Mouse (Mus musculus): Measurements from ENCODE around the gene Pkp4. TPM values are rescaled to one million over a fixed set of nuclear protein-coding genes. Genes with fewer than 3 reads are reported as not detected.

Pkp4 gene
- polyA plus RNA-seq, 1 experiment from 2014 or later = 18.7 TPM

DNA sequence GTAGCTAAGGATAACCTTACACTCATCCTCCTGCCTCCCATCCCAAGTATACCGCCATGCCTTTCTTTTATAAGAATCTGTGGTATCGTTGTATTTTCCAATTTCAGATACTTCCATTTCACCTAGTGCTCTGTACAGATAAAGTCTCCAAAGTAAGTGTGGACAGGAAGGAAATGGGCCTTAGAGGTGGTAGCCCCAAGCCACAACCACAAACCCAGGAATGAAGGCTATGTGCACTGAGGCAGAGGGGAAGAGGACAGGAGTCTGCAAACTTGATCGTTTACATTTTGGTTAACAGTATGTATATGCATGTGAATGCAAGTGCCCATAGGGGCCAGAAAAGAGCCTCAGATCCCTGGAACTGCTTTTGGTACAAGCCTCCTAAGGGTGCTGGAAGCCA, 139.2 kb downstream of the Pkp4 start:
- no peak overlapping the region for H3K4me3 ChIP-seq
- H3K4me1 ChIP-seq = peaks cover 11% of the 10 kb centered on the region
- H3K36me3 ChIP-seq = 0 out of 2 replicates have a peak, but pooled peaks cover 6% of the 10 kb centered on the region
- 91% methylated on average over 3 of the region's 3 CpGs for WGBS
- no peak overlapping the region for H3K27ac ChIP-seq (replicated peaks)
- no peaks in the 10 kb centered on the region for H3K27me3 ChIP-seq (ENCODE audit: low read depth, poor library complexity, severe bottlenecking)
- DNase-seq (ENCODE audit: low spot score) = no peak
- H3K9me3 ChIP-seq (replicated peaks) = no peaks in the 10 kb centered on the region

DNA sequence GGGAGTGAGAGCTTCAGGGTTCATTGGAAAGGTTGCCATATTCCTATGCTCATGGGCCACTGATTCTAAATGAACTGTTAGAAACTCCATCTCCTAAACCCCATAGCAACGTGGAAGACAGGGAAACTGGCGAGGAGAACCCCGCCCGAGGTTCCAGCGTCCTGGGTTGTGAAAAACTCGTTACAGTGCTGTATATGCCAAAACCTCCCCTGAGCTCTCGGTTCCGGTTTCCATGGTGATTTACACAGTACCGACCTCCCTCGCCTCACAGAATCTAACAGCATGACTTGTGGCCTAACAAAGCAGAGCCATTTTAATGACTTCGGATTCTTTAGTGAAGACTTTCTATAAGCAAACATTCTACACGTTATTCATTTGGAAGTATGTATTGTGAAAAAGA, 141.0 kb downstream of the Pkp4 start:
- Histone ChIP-seq H3K36me3 (peaks cover 18% of the 10 kb centered on the region), H3K4me3 (no peak overlapping the region), H3K27me3 (ENCODE audit: low read depth, poor library complexity, severe bottlenecking) (no peaks in the 10 kb centered on the region), H3K27ac (replicated peaks) (no peak overlapping the region), H3K9me3 (replicated peaks) (no peaks in the 10 kb centered on the region), H3K4me1 (peaks cover 11% of the 10 kb centered on the region)
- no peak for DNase-seq (ENCODE audit: low spot score)
- WGBS = 61% methylated on average over 12 of the region's 12 CpGs

DNA sequence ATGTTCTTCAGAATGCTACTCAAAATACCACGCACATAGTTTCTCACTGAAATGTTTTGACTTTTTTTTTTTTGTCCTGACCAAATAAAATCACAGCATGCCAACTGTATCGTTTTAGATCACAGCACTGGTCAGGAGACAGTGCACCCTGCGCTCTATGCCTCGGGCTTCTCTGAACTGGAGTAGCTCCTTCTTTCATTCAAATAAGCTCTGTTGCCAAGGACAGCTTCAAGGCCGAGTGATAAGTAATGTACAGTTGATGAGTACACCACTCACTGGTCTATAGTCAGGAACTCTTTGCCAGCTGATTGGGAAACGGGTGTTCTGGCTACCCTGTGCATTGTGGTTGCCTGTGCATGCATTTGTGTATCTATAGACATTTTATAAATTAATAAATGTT, 141.8 kb downstream of the Pkp4 start:
- peaks cover 26% of the 10 kb centered on the region for H3K36me3 ChIP-seq
- H3K9me3 ChIP-seq (replicated peaks) = no peaks in the 10 kb centered on the region
- 92% methylated on average over 6 of the region's 6 CpGs for WGBS
- DNase-seq (ENCODE audit: low spot score) = no peak
- H3K27me3 ChIP-seq (ENCODE audit: low read depth, poor library complexity, severe bottlenecking) = no peaks in the 10 kb centered on the region
- no peak overlapping the region for H3K27ac ChIP-seq (replicated peaks)
- H3K4me1 ChIP-seq = peaks cover 11% of the 10 kb centered on the region
- H3K4me3 ChIP-seq = no peak overlapping the region

DNA sequence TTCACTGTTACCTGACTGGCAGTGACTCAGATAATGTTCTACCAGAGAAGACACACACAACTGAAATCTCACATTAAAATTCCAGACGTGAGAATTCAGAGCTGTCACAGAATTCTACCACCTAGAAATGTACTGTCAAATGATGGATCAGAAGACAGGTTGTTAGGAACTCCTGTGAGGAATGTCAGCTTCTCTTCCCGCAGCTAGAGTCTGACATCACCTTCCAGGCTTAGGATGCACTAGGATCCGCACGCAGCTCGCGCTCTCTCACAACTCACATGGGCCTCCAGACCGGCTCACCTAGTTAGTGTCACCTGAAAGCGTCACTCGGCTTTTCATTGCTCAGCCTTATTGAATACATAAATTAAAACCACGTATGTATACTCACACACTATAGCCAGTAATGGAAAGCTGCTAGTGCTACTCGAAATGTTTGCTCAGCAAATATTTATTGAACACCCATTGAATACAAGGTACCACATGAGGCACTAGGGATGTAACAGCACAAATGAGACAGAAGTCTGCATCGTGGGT, 142.9 kb downstream of the Pkp4 start:
- Histone ChIP-seq H3K4me3 (no peak overlapping the region), H3K27me3 (ENCODE audit: low read depth, poor library complexity, severe bottlenecking) (no peaks in the 10 kb centered on the region), H3K9me3 (replicated peaks) (no peaks in the 10 kb centered on the region), H3K4me1 (peaks cover 11% of the 10 kb centered on the region), H3K27ac (replicated peaks) (no peak overlapping the region), H3K36me3 (peaks cover 37% of the 10 kb centered on the region)
- no peak for DNase-seq (ENCODE audit: low spot score)
- WGBS = 88% methylated on average over 12 of the region's 12 CpGs

DNA sequence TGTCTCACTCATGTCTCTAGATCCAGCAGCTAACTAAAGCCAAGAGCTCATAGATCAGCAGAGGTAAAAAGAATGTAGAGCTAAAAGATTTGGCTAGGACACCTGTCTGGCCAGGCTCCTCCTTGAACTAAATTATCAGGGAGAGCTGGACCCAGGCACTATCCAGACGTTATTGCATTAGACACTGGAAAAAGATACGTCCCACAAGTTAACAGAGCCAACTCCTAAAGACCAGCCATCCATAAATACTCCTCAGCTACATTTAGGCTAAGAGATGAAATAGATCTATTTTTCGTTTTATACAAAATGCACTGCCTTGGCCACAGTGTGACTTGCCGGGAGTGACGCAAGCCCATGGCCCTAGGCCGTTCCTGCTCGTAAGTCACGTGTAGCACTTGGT, 146.7 kb downstream of the Pkp4 start:
- no peak overlapping the region for H3K27ac ChIP-seq (replicated peaks)
- WGBS = 96% methylated on average over 8 of the region's 8 CpGs
- no peaks in the 10 kb centered on the region for H3K27me3 ChIP-seq (ENCODE audit: low read depth, poor library complexity, severe bottlenecking)
- peaks cover 68% of the 10 kb centered on the region for H3K36me3 ChIP-seq
- no peak overlapping the region for H3K4me3 ChIP-seq
- 0 out of 2 replicates have a peak, but pooled peaks cover 3% of the 10 kb centered on the region for H3K4me1 ChIP-seq
- DNase-seq (ENCODE audit: low spot score) = no peak
- H3K9me3 ChIP-seq (replicated peaks) = no peaks in the 10 kb centered on the region

DNA sequence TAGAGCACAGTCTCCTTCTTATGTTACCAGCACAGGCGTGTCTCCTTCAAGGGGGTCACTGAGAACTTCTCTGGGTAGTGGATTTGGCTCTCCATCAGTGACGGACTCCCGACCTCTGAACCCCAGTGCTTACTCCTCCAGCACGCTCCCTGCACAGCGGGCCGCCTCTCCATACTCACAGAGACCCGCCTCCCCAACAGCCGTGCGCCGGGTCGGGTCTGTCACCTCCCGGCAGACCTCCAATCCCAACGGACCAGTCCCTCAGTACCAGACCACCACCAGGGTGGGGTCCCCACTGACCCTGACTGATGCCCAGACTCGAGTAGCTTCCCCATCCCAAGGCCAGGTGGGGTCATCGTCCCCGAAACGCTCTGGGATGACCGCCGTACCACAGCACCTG, 147.4 kb downstream of the Pkp4 start:
- no peak overlapping the region for H3K4me3 ChIP-seq
- H3K36me3 ChIP-seq = peaks cover 75% of the 10 kb centered on the region
- WGBS = 91% methylated on average over 19 of the region's 19 CpGs
- H3K27ac ChIP-seq (replicated peaks) = no peak overlapping the region
- 0 out of 2 replicates have a peak, but pooled peaks cover under 1% of the 10 kb centered on the region for H3K4me1 ChIP-seq
- DNase-seq (ENCODE audit: low spot score) = no peak
- no peaks in the 10 kb centered on the region for H3K27me3 ChIP-seq (ENCODE audit: low read depth, poor library complexity, severe bottlenecking)
- no peaks in the 10 kb centered on the region for H3K9me3 ChIP-seq (replicated peaks)

DNA sequence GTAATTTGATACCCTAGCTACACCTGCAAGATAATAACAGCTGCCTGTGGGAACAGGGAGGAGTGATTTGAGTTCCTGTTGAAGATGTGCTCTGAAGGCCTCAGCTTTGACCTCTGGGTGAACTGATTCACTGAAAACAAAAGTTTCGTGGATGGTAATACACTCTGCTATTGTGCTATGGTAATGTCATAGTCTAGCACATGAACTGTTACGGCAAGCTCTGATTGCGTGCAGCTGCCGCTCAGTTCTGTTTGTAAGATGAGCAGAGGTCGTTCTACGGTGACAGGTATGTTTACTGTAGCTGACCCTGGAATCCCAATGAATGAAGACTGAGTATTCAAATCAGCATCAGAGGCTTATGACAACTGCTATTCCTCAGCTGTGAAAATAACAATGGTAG, 152.6 kb downstream of the Pkp4 start:
- 85% methylated on average over 6 of the region's 6 CpGs for whole genome bisulfite sequencing
- no peak overlapping the region for H3K4me3 ChIP-seq
- no peak for DNase-seq (ENCODE audit: low spot score)
- H3K36me3 ChIP-seq = peaks cover 87% of the 10 kb centered on the region
- H3K9me3 ChIP-seq (replicated peaks) = peaks cover 8% of the 10 kb centered on the region
- peaks cover 5% of the 10 kb centered on the region; the same call in 1 of the 2 replicates for H3K4me1 ChIP-seq
- no peak overlapping the region for H3K27ac ChIP-seq (replicated peaks)
- H3K27me3 ChIP-seq (ENCODE audit: low read depth, poor library complexity, severe bottlenecking) = no peaks in the 10 kb centered on the region

DNA sequence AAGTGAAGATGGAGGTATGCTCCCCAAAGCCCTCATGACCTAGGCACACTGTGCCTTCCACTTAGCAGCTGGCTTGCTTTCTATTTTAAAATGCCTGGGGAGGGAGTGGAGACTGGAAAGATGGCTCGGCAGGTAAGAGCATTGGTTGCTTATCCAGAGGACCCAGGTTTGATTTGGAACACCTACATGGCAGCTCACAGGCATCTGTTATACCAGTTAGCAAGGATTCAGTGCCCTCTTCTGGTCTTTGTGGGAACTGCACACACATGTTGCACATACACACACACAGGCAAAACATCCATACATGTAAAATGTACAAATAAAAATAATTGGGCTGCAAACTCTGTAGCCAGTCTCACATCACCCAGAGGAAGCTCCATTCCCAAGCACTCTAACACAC, 158.0 kb downstream of the Pkp4 start:
- no peak overlapping the region for H3K27ac ChIP-seq (replicated peaks)
- H3K4me3 ChIP-seq = no peak overlapping the region
- 87% methylated on average over 1 of the region's 1 CpGs for WGBS
- H3K9me3 ChIP-seq (replicated peaks) = peaks cover 35% of the 10 kb centered on the region
- DNase-seq (ENCODE audit: low spot score) = no peak
- no peaks in the 10 kb centered on the region for H3K27me3 ChIP-seq (ENCODE audit: low read depth, poor library complexity, severe bottlenecking)
- no peaks in the 10 kb centered on the region for H3K4me1 ChIP-seq
- peaks cover 90% of the 10 kb centered on the region for H3K36me3 ChIP-seq

DNA sequence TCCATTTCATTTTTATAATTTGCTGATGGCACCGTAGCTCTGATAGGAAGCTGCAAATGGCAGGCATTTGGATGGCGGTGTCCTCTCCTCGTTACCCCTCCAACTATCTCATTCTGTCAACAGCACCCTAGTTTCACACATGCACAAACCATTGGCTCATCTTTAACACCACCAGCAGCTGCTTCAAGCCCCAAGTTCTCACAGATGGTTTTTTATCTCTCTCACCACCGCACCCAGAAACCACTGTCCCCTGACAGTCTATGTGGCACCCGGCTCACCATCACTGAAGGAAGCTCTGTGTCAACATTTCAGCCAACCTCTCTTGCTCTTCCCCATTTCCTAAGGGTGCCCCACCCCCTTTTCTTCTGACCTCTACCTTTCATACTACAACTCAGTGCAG, 167.3 kb downstream of the Pkp4 start:
- H3K36me3 ChIP-seq = peaks cover 58% of the 10 kb centered on the region
- WGBS = 93% methylated on average over 5 of the region's 5 CpGs
- H3K4me1 ChIP-seq = no peaks in the 10 kb centered on the region

DNA sequence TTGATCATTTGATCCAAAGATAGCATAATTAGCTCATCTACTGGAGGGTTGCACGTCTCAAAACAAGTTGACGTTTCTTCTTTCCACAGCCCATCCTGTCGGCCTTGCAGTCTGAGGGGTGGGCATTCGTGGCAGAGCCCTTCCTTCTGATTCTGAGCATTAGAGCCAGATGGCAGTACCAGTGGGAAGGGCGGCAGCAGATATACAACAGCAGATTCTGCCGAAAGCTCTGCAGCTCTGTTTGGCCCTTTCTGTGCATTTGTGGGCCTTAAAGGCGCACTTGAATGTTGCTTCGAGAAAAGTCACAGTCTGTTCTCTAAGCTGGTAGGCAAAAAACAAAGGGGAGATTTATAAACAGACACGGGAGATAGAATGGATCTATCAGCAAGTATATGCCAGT, 170.4 kb downstream of the Pkp4 start:
- no peak for DNase-seq (ENCODE audit: low spot score)
- no peak overlapping the region for H3K27ac ChIP-seq (replicated peaks)
- no peaks in the 10 kb centered on the region for H3K9me3 ChIP-seq (replicated peaks)
- WGBS = 97% methylated on average over 9 of the region's 9 CpGs
- no peaks in the 10 kb centered on the region for H3K4me1 ChIP-seq
- peaks cover 69% of the 10 kb centered on the region for H3K36me3 ChIP-seq
- no peak overlapping the region for H3K4me3 ChIP-seq
- H3K27me3 ChIP-seq (ENCODE audit: low read depth, poor library complexity, severe bottlenecking) = no peaks in the 10 kb centered on the region

More for the DNA sequence above, 167.3 kb downstream of the Pkp4 start:
- DNase-seq (ENCODE audit: low spot score) = no peak
- no peaks in the 10 kb centered on the region for H3K27me3 ChIP-seq (ENCODE audit: low read depth, poor library complexity, severe bottlenecking)
- H3K9me3 ChIP-seq (replicated peaks) = no peaks in the 10 kb centered on the region
- H3K27ac ChIP-seq (replicated peaks) = no peak overlapping the region
- H3K4me3 ChIP-seq = no peak overlapping the region

DNA sequence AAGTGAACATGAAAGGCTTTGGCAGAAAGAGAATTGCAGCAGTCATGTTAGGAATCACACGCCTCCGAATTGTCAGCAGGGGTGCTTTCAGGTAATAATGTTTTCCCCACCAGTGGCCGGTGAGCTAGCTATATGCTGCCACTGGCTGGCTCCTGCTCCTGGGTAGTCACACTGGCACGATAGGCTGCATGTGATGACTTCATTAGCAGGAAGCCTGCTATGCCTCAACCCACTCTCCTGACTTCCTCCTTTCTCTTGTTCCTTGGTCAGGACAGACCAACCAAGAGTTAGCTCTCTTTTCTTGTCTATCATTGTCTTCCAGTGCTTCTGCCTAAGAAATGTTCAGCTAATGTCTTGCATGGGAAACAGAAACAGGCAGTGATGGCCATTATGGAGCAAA, 171.9 kb downstream of the Pkp4 start:
- Histone ChIP-seq H3K27ac (replicated peaks) (no peak overlapping the region), H3K4me1 (no peaks in the 10 kb centered on the region), H3K36me3 (peaks cover 70% of the 10 kb centered on the region), H3K9me3 (replicated peaks) (no peaks in the 10 kb centered on the region), H3K27me3 (ENCODE audit: low read depth, poor library complexity, severe bottlenecking) (no peaks in the 10 kb centered on the region), H3K4me3 (no peak overlapping the region)
- 89% methylated on average over 4 of the region's 4 CpGs for WGBS
- no peak for DNase-seq (ENCODE audit: low spot score)

DNA sequence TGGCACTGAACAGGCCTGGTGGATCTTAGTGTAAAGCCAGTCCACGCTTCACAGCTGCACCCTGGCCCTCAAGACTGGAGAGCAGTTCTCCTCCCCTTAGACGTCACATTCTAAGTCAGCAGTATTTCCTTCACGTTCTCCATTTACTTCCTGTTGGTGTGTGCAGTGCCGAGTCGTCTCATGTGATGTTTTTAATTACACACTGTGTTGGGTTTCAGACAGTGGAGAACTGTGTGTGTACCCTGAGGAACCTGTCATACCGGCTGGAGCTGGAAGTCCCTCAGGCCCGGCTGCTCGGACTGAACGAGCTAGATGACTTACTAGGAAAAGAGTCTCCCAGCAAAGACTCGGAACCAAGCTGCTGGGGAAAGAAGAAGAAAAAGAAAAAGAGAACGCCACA, 177.9 kb downstream of the Pkp4 start:
- no peak for DNase-seq (ENCODE audit: low spot score)
- Histone ChIP-seq H3K4me3 (no peak overlapping the region), H3K4me1 (no peaks in the 10 kb centered on the region), H3K36me3 (peaks cover 85% of the 10 kb centered on the region), H3K27ac (replicated peaks) (no peak overlapping the region), H3K27me3 (ENCODE audit: low read depth, poor library complexity, severe bottlenecking) (no peaks in the 10 kb centered on the region), H3K9me3 (replicated peaks) (no peaks in the 10 kb centered on the region)
- 86% methylated on average over 11 of the region's 11 CpGs for WGBS

DNA sequence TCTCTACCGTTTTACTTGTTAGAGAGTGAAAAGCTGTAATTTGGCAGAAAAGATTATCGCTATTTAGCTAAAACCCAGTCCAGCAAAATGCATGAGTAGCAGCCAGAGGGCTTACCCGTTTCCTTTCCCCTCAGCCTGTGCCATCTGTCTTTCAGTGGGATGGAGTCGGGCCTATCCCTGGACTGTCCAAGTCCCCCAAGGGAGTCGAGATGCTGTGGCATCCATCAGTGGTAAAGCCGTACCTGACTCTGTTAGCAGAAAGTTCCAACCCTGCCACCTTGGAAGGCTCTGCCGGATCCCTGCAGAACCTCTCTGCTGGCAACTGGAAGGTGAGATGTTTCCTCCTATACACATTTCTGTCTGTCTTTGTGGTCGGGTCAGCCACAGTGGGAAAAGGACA, 178.3 kb downstream of the Pkp4 start:
- no peak for DNase-seq (ENCODE audit: low spot score)
- Histone ChIP-seq H3K27ac (replicated peaks) (no peak overlapping the region), H3K27me3 (ENCODE audit: low read depth, poor library complexity, severe bottlenecking) (no peaks in the 10 kb centered on the region), H3K4me3 (no peak overlapping the region), H3K9me3 (replicated peaks) (no peaks in the 10 kb centered on the region), H3K4me1 (no peaks in the 10 kb centered on the region), H3K36me3 (peaks cover 85% of the 10 kb centered on the region)
- 93% methylated on average over 8 of the region's 8 CpGs for WGBS
